Mouse (Mus musculus) liver, adult 2 months (tissue): ENCODE results near the gene Hipk3. TPM values are rescaled to one million over a fixed set of nuclear protein-coding genes. Genes with fewer than 3 reads are reported as not detected.
A peak's percentile ranks its signal among the peaks of the same experiment; 100 is the strongest.

Experiments used
- DNase-seq: peaks from one replicate; pipeline ENCODE4 v3.0.0-alpha.2; 2011; ENCODE audit warnings: low read depth, low spot score; ENCODE audit errors: extremely low read depth
- H3K27ac ChIP-seq: fragments of 200-500 bp; replicated peaks from 2 replicates; pipeline ENCODE4 v1.5.1; 2012; ENCODE audit warnings: low read depth, mild to moderate bottlenecking, control low read depth, inconsistent platforms, low read length; ENCODE audit not compliant: insufficient read depth
- H3K27me3 ChIP-seq: fragments of 200-500 bp; 2 replicates; pipeline ENCODE4 v1.6.1; 2012; ENCODE audit warnings: mild to moderate bottlenecking, moderate library complexity, low read length, inconsistent platforms; ENCODE audit not compliant: control insufficient read depth, insufficient read depth
- H3K36me3 ChIP-seq: fragments of 200-500 bp; 2 replicates; pipeline ENCODE4 v1.6.1; 2012; ENCODE audit warnings: low read length, inconsistent platforms; ENCODE audit not compliant: control insufficient read depth, insufficient read depth
- H3K4me1 ChIP-seq: fragments of 200-500 bp; 2 replicates; pipeline ENCODE4 v1.6.1; 2011; ENCODE audit warnings: low read length; ENCODE audit not compliant: control insufficient read depth, insufficient read depth
- H3K4me3 ChIP-seq: fragments of 200-500 bp; 2 replicates; pipeline ENCODE4 v1.5.1; 2011; ENCODE audit warnings: low read depth, mild to moderate bottlenecking, control low read depth, low read length, moderate library complexity; ENCODE audit not compliant: insufficient read depth
- H3K79me2 ChIP-seq: fragments of 200-500 bp; 2 replicates; pipeline ENCODE4 v1.6.1; 2012; ENCODE audit warnings: inconsistent platforms, mild to moderate bottlenecking, low read length, moderate library complexity; ENCODE audit not compliant: control insufficient read depth, insufficient read depth
- H3K9ac ChIP-seq: fragments of 200-500 bp; 2 replicates; pipeline ENCODE4 v1.6.1; 2012; ENCODE audit warnings: low read depth, mild to moderate bottlenecking, control low read depth, inconsistent platforms, low read length
- CTCF ChIP-seq: fragments of 200-500 bp; IDR thresholded peaks from 2 replicates; pipeline ENCODE4 v1.5.1; 2011; ENCODE audit warnings: low read depth, low read length, control low read depth
- POLR2A ChIP-seq: fragments of 200-500 bp; IDR thresholded peaks from 2 replicates; pipeline ENCODE4 v1.6.1; 2011; ENCODE audit warnings: low read length, control low read depth; ENCODE audit not compliant: insufficient read depth; ENCODE audit errors: extremely low read depth
- WGBS: fragments of 180-500 bp; shearing (Covaris S2); methylation state at CpG from one replicate; pipeline ENCODE4 v1.1.7; 2018; 5-methylcytosine and 5-hydroxymethylcytosine counted together
- polyA plus RNA-seq: library from polyadenylated mRNA; depleted of rRNA; stranded (reverse); fragments of >200 nt; gene quantifications from 2 replicates; pipeline ENCODE4 v1.2.3, GENCODE M21; 2012; rRNA removed
- total RNA-seq: library from RNA; depleted of rRNA; stranded (reverse); fragments of >200 nt; gene quantifications from 2 replicates; pipeline ENCODE4 v1.2.3, GENCODE M21; 2014; rRNA removed

Gene Hipk3
- total RNA-seq (41.0 and 52.2 TPM in 2 replicates), polyA plus RNA-seq (14.9 and 17.9 TPM in 2 replicates)

DNA sequence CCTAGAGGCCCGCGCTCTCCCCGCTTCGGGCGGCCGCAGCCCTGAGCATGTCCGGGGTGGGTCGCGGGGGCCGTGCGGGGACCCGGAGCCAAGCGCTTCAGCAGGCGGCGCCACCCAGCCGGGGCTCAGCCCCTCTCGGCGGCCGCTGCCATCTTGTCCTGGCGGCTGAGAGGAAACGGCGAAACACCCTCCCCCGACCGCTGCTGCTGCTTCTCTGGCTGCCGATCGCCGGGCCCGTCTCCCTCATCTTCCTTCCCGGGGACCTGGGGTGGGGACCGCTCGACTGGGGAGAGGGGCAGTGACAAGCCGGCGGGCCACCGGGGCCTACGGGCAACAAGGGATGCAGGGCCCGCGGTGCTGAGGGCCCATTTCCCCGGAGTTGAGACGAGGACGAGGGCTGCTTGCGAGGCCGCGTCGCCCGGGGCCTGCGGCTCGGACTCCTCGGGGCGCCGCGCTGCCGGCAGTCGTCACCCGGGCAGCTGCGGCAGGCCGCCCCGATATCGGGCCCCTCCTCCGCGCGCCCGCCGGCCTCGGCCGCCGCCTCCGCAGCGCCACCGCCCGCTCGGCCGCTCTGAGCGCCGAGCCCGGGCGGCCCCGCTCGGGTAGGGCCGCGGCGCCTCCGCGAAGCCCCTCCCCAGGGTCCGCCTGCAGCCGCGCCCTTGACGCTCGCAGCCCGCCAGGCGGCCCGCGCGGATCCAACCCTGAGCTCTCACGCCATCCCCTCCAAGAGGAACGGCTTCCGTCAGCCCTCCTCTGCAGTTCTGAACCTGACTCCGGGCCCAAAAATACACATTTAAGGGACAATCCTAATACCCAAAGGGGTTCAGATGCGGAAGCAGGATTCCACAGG lies at the start of gene Hipk3:
Gene Hipk3 (minus strand): TSS at position 496 of the 850 bp plus-strand sequence.
- TF ChIP-seq POLR2A (peak; percentile 24; the same call in 1 of the 2 replicates), CTCF (peak; percentile 56)
- peaks cover 6% of the 10 kb centered on the region for H3K79me2 ChIP-seq
- H3K36me3 ChIP-seq, result no peaks in the 10 kb centered on the region
- peak; percentile 36 for DNase-seq
- peak within 1 kb of the TSS; percentile 98 for H3K27ac ChIP-seq
- H3K9ac ChIP-seq, result peak within 1 kb of the TSS; percentile 100
- H3K27me3 ChIP-seq, result no peaks in the 10 kb centered on the region
- peaks cover 16% of the 10 kb centered on the region for H3K4me1 ChIP-seq
- WGBS, result under 1% methylated on average over 98 of the region's 98 CpGs
- H3K4me3 ChIP-seq, result peak within 1 kb of the TSS; percentile 100

DNA sequence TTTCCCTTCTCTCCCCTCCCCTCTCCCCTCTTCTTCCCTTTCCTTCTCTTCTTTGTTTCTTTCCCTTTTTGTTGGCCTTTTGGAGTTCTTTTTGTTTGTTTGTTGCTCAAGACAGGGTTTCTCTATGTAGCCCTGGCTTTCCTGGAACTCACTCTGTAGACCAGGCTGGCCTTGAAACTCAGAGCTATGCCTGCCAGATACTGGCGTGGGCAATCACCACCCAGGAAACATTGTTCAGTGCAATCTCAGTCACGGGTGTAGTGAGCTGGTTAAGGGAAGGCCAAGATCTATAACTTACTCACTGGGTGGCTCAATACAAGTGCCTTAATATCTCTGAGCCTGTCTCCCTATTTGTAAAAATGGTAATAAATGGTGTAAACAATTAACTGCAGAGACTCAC lies 46.0 kb upstream of the Hipk3 start:
- H3K27ac ChIP-seq, result no peak overlapping the region
- no peaks in the 10 kb centered on the region for H3K27me3 ChIP-seq
- WGBS, result 8% methylated on average over 2 of the region's 2 CpGs
- H3K79me2 ChIP-seq, result no peaks in the 10 kb centered on the region
- peak; percentile 72 for DNase-seq
- no peaks in the 10 kb centered on the region for H3K36me3 ChIP-seq
- no peak overlapping the region for H3K4me3 ChIP-seq
- peaks cover 7% of the 10 kb centered on the region for H3K4me1 ChIP-seq
- no peak for TF ChIP-seq CTCF
- TF ChIP-seq POLR2A, result no peak
- no peak overlapping the region for H3K9ac ChIP-seq

DNA sequence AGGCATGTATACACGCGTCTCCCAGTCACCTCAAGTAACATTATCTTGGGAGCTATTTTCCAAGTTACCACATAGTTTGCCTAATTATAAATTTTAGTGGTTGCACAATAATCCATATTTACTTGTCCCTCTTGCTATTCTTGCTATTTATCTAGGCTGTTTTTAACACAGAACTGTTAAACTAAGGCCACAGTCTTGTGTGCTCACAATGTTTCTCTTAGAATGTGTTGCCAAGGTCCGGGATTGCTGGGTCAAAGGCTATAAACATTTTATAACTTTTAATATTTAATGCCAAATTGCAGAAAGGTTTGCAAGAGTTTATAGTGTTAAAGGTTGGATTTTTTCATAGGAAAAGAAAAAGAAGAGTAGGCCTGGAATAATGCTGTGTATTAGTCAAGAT lies 40.5 kb upstream of the Hipk3 start:
- 23% methylated on average over 3 of the region's 3 CpGs for WGBS
- no peaks in the 10 kb centered on the region for H3K36me3 ChIP-seq
- DNase-seq, result peak; percentile 95
- TF ChIP-seq CTCF (no peak), POLR2A (no peak)
- H3K9ac ChIP-seq, result no peak overlapping the region
- peaks cover 10% of the 10 kb centered on the region for H3K4me1 ChIP-seq
- no peak overlapping the region for H3K4me3 ChIP-seq
- no peaks in the 10 kb centered on the region for H3K27me3 ChIP-seq
- no peak overlapping the region for H3K27ac ChIP-seq
- H3K79me2 ChIP-seq, result no peaks in the 10 kb centered on the region

DNA sequence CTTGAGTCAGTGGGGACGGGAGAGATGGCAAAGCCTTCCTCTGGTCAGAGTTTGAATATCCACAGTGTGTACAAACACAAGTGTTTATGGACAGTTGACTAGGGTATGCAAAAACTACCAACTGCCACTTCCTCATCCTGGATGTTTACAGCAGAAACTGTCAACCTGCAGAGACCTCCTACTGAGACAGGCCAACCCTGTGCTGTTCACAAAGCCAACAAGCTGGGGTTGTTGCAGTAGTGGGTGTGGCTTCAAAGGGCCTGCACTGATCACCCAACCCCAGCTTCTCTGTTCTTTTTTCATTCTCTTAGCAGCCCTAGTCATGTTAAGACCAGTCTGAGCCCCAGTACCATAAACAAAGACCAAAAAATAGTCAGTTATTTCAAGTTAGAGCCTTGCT lies 38.3 kb upstream of the Hipk3 start:
- H3K4me1 ChIP-seq, result peaks cover 10% of the 10 kb centered on the region
- H3K36me3 ChIP-seq, result no peaks in the 10 kb centered on the region
- H3K27me3 ChIP-seq, result no peaks in the 10 kb centered on the region
- no peak overlapping the region for H3K27ac ChIP-seq
- TF ChIP-seq POLR2A (no peak), CTCF (no peak)
- no peak overlapping the region for H3K4me3 ChIP-seq
- no peak for DNase-seq
- no peaks in the 10 kb centered on the region for H3K79me2 ChIP-seq
- 92% methylated on average over 1 of the region's 1 CpGs for WGBS
- no peak overlapping the region for H3K9ac ChIP-seq

DNA sequence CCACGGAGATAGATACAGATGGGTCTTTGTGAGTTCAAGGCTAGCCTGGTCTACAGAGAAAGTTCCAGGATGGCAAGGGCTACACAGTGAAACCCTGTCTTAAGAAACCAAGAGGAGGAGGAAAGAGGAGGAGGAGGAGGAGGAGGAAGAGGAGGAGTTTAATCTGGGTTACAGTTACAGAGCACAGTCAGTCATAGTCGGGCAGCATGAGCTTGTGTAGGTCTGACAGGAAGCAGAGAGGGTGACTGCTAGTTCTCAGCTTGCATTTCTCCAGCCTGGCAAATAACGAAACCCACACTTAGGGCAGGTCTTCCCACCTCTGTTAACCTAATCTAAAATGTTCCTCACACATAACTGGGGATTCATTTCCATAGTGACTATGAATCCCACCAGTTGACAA lies 32.3 kb upstream of the Hipk3 start:
- H3K36me3 ChIP-seq, result no peaks in the 10 kb centered on the region
- H3K9ac ChIP-seq, result no peak overlapping the region
- no peak overlapping the region for H3K4me3 ChIP-seq
- no peaks in the 10 kb centered on the region for H3K79me2 ChIP-seq
- no peak overlapping the region for H3K27ac ChIP-seq
- 68% methylated on average over 3 of the region's 3 CpGs for WGBS
- no peak for TF ChIP-seq CTCF
- no peak for TF ChIP-seq POLR2A
- DNase-seq, result no peak
- no peaks in the 10 kb centered on the region for H3K4me1 ChIP-seq
- no peaks in the 10 kb centered on the region for H3K27me3 ChIP-seq

DNA sequence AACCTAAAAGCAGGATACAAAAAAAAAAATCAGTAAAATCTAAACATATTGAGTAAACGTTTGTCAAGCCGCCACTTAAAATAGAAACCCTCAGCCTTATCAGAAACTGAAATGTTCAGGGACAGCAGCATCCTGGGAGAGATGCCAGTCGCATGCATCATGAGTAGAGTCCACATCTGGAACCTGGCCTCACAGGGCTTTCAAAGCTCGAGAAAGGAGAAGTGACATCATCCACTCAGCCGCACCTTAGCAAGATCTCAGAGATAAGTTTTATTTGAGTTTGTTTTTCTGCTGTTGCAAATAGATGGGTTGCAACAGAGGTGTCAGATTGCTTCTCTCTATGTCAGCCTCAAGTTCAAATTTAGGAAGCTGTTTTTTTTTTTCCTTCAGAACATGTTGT lies 31.3 kb upstream of the Hipk3 start:
- Histone ChIP-seq H3K27ac (no peak overlapping the region), H3K27me3 (no peaks in the 10 kb centered on the region), H3K79me2 (no peaks in the 10 kb centered on the region), H3K4me1 (no peaks in the 10 kb centered on the region), H3K9ac (no peak overlapping the region), H3K36me3 (no peaks in the 10 kb centered on the region), H3K4me3 (no peak overlapping the region)
- TF ChIP-seq CTCF, result no peak
- TF ChIP-seq POLR2A, result no peak
- 2% methylated on average over 5 of the region's 5 CpGs for WGBS
- DNase-seq, result peak; percentile 94
